Mouse (Mus musculus) testis, adult 2 months (tissue): Measurements from ENCODE around the gene Rdm1. TPM values are rescaled to one million over a fixed set of nuclear protein-coding genes. Genes with fewer than 3 reads are reported as not detected.
A peak's percentile ranks its signal among the peaks of the same experiment; 100 is the strongest.

ENCODE experiments used
- H3K27ac ChIP-seq: fragments of 200-500 bp; 2 replicates; pipeline ENCODE4 v1.5.1; 2012; ENCODE audit warnings: low read depth, low read length; ENCODE audit not compliant: control insufficient read depth, insufficient read depth
- H3K27me3 ChIP-seq: fragments of 200-500 bp; 2 replicates; pipeline ENCODE4 v1.6.1; 2012; ENCODE audit warnings: mild to moderate bottlenecking, low read length, moderate library complexity; ENCODE audit not compliant: control insufficient read depth, insufficient read depth
- H3K36me3 ChIP-seq: fragments of 200-500 bp; 2 replicates; pipeline ENCODE4 v1.6.1; 2012; ENCODE audit warnings: mild to moderate bottlenecking, low read length; ENCODE audit not compliant: control insufficient read depth, insufficient read depth
- H3K4me1 ChIP-seq: fragments of 200-500 bp; 2 replicates; pipeline ENCODE4 v1.6.1; 2012; ENCODE audit warnings: low read length; ENCODE audit not compliant: control insufficient read depth, insufficient read depth
- H3K4me3 ChIP-seq: fragments of 200-500 bp; 2 replicates; pipeline ENCODE4 v1.5.1; 2012; ENCODE audit warnings: low read depth, mild to moderate bottlenecking, low read length, moderate library complexity, mixed read lengths; ENCODE audit not compliant: control insufficient read depth
- CTCF ChIP-seq: fragments of 200-500 bp; IDR thresholded peaks from 2 replicates; pipeline ENCODE4 v1.5.1; 2012; ENCODE audit warnings: low read depth, mild to moderate bottlenecking, inconsistent platforms, low read length, moderate library complexity; ENCODE audit not compliant: control insufficient read depth, insufficient read depth, insufficient replicate concordance
- POLR2A ChIP-seq: fragments of 200-500 bp; IDR thresholded peaks from 2 replicates; pipeline ENCODE4 v1.6.1; 2012; ENCODE audit warnings: low read depth, mild to moderate bottlenecking, inconsistent platforms, low read length, moderate library complexity; ENCODE audit not compliant: control insufficient read depth
- polyA plus RNA-seq: library from polyadenylated mRNA; depleted of rRNA; stranded (reverse); fragments of >200 nt; gene quantifications from 2 replicates; pipeline ENCODE4 v1.2.3, GENCODE M21; 2012

The Rdm1 gene
- polyA plus RNA-seq, 1 experiment, result 7.8 TPM

GRCm38 (mm10) chr11:101587676-101588075 lies 39.3 kb upstream of the Rdm1 start:
- Histone ChIP-seq H3K27me3 (no peaks in the 10 kb centered on the region), H3K4me1 (no peaks in the 10 kb centered on the region), H3K36me3 (no peaks in the 10 kb centered on the region; the same call in 1 of the 2 replicates), H3K27ac (no peak overlapping the region), H3K4me3 (no peak overlapping the region)
- TF ChIP-seq POLR2A, result no peak
- no peak for TF ChIP-seq CTCF

GRCm38 (mm10) chr11:101588868-101589267 lies 38.1 kb upstream of the Rdm1 start:
- no peaks in the 10 kb centered on the region for H3K27me3 ChIP-seq
- no peak for TF ChIP-seq CTCF
- TF ChIP-seq POLR2A, result no peak
- no peak overlapping the region for H3K4me3 ChIP-seq
- H3K4me1 ChIP-seq, result no peaks in the 10 kb centered on the region
- H3K36me3 ChIP-seq, result no peaks in the 10 kb centered on the region; the same call in 1 of the 2 replicates
- no peak overlapping the region for H3K27ac ChIP-seq

GRCm38 (mm10) chr11:101589444-101589843 lies 37.6 kb upstream of the Rdm1 start:
- no peak overlapping the region for H3K27ac ChIP-seq
- no peak overlapping the region for H3K4me3 ChIP-seq
- no peaks in the 10 kb centered on the region; the same call in 1 of the 2 replicates for H3K36me3 ChIP-seq
- TF ChIP-seq POLR2A (no peak), CTCF (peak; percentile 55; the same call in 1 of the 2 replicates)
- no peaks in the 10 kb centered on the region for H3K4me1 ChIP-seq
- H3K27me3 ChIP-seq, result no peaks in the 10 kb centered on the region

- Histone ChIP-seq H3K36me3 (no peaks in the 10 kb centered on the region; the same call in 1 of the 2 replicates), H3K27ac (no peak overlapping the region), H3K4me3 (no peak overlapping the region), H3K27me3 (no peaks in the 10 kb centered on the region), H3K4me1 (no peaks in the 10 kb centered on the region)
- no peak for TF ChIP-seq CTCF
- no peak for TF ChIP-seq POLR2A
These were observed 36.9 kb upstream of the Rdm1 start for GRCm38 (mm10) chr11:101589989-101590624.

- 0 out of 2 replicates have a peak, but pooled peaks have one; percentile 38 for TF ChIP-seq POLR2A
- TF ChIP-seq CTCF, result no peak
- Histone ChIP-seq H3K27ac (no peak within 1 kb of the TSS), H3K27me3 (no peaks in the 10 kb centered on the region), H3K36me3 (no peaks in the 10 kb centered on the region), H3K4me3 (peak within 1 kb of the TSS; percentile 77), H3K4me1 (no peaks in the 10 kb centered on the region)
These were observed 27.8 kb upstream of the Rdm1 start, which contains the start of gene Gm11634 for GRCm38 (mm10) chr11:101599156-101599555. Gm11634 (minus strand) TSS chr11:101599256.

GRCm38 (mm10) chr11:101602491-101602890 lies 24.5 kb upstream of the Rdm1 start:
- H3K36me3 ChIP-seq, result no peaks in the 10 kb centered on the region
- no peak overlapping the region for H3K4me3 ChIP-seq
- peaks cover 2% of the 10 kb centered on the region; the same call in 1 of the 2 replicates for H3K4me1 ChIP-seq
- H3K27me3 ChIP-seq, result no peaks in the 10 kb centered on the region
- TF ChIP-seq CTCF, result no peak
- TF ChIP-seq POLR2A, result no peak
- no peak overlapping the region for H3K27ac ChIP-seq

- Histone ChIP-seq H3K4me3 (no peak overlapping the region), H3K27me3 (no peaks in the 10 kb centered on the region), H3K36me3 (no peaks in the 10 kb centered on the region), H3K27ac (no peak overlapping the region), H3K4me1 (peaks cover 2% of the 10 kb centered on the region; the same call in 1 of the 2 replicates)
- TF ChIP-seq CTCF (no peak), POLR2A (no peak)
These were observed 22.9 kb upstream of the Rdm1 start for GRCm38 (mm10) chr11:101604116-101604515.
